Mouse (Mus musculus) ovary, postnatal 14 days (tissue): Measurements from ENCODE around the gene Prkce.

Experiments used
- DNase-seq: peaks from one replicate; pipeline ENCODE4 v3.0.0; 2022; ENCODE audit warnings: low spot score

Gene Prkce

GRCm38 (mm10) chr17:86371101-86371561 lies 203.5 kb downstream of the Prkce start:
- DNase-seq, result no peak

DNA sequence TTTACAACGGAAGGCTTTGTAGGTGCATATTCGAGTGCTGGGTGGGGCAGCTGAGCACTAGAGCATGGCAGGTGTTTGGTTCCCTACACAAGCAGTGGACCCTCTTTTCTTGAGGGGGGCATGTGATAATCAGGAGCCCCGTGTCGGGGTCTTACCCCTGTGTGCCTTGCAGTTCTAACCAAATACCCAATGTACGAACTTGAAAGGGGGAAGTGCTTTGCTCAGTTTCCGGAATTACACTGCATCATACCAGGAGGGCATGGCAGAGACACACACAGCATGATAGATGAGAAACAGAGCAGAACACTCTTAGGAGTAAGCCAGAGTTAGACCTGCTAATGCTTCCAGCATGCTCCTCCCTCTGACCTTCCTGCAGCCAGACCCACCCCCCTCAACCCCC lies 208.8 kb downstream of the Prkce start:
- no peak for DNase-seq

GRCm38 (mm10) chr17:86377863-86378262 lies 210.3 kb downstream of the Prkce start:
- no peak for DNase-seq

- no peak for DNase-seq
Observed at GRCm38 (mm10) chr17:86378611-86379010, 211.0 kb downstream of the Prkce start.

GRCm38 (mm10) chr17:86379405-86380137 lies 212.0 kb downstream of the Prkce start:
- DNase-seq, result no peak

DNA sequence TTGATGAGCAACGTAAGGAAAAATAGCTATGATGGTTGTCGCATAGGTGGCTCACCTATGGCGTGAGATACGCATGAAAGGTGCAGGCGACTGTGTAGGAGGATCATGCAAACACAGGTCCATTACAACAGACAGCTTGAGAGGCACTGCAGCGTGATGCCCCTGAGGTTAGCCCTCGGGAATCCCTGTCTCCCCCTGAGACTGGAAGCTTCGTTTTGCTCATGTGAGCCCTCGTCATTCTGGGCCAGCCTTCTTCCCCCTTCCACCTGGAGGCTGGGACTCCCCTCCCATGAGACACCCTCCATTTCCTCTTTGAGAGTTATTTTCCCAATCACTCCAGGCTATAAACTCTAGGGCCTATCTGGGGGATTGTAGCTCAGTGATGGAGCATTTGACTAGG lies 213.9 kb downstream of the Prkce start:
- no peak for DNase-seq

GRCm38 (mm10) chr17:86382885-86383284 lies 215.3 kb downstream of the Prkce start:
- no peak for DNase-seq

DNA sequence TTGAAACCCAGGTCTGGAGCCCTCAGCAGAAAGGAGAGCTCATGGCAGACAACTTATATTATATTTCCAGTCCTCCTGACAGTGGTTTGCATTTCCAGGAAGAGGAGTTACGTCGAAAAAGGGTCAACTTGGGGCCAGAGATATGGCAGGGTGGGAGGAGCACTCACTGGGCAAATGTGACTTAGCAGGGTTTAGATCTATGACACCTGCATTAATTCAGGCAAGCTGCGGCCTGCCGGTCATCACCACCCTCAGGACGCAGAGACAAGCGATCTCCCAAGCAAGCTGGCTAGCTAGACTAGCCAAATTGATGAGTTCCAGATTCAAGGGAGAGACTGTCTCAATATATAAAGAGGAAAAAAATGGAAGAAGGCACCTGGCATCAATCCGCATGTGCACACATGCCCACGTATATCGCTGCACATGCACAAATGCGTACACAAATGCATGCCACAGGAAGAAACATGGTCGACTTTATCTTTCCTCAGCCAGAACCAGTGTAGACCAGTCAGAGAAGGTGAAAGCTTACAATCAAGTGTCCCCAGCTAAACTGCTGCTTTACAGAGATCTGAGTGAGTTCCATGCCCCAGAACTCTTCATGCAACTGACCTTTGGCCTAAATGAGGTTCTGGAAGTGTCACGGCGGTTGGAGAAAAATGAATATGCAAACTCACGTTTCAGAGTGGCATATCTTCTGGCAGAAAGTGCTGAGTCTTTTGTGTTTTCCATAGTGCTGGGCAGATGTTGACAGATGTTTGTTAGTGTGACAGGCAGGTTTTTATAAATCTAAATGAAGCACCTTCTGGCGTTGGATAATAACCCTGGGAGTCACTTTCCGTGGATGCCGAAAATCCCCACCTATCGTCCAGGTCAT lies 216.4 kb downstream of the Prkce start:
- no peak for DNase-seq

- DNase-seq, result no peak
Observed at GRCm38 (mm10) chr17:86392475-86392874, 224.9 kb downstream of the Prkce start.

DNA sequence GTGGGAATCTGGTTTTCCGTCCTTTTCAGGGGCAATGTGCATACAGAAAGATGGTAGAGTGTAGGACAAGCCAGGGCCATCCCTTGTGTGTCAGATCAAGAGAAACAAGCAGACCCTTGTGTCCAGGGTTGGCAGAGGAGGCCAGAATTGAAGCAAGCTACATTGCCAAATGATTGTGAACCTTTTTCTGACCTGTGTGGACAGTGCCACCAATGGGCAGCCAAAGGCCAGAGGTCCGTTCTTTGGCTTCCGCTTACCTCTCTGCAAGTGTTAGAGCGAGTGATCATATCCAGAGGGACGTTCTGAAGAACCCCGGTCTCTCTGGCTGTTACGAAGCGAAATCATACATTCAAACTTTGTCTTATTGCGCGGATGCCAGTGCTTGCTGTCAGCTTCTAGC lies 225.6 kb downstream of the Prkce start:
- no peak for DNase-seq

- DNase-seq, result no peak
Observed at GRCm38 (mm10) chr17:86397097-86397496, 229.5 kb downstream of the Prkce start.

- DNase-seq, result no peak
Observed at GRCm38 (mm10) chr17:86397647-86398046, 230.1 kb downstream of the Prkce start.

GRCm38 (mm10) chr17:86398226-86398625 lies 230.6 kb downstream of the Prkce start:
- DNase-seq, result no peak

GRCm38 (mm10) chr17:86400032-86400431 lies 232.4 kb downstream of the Prkce start:
- DNase-seq, result no peak

DNA sequence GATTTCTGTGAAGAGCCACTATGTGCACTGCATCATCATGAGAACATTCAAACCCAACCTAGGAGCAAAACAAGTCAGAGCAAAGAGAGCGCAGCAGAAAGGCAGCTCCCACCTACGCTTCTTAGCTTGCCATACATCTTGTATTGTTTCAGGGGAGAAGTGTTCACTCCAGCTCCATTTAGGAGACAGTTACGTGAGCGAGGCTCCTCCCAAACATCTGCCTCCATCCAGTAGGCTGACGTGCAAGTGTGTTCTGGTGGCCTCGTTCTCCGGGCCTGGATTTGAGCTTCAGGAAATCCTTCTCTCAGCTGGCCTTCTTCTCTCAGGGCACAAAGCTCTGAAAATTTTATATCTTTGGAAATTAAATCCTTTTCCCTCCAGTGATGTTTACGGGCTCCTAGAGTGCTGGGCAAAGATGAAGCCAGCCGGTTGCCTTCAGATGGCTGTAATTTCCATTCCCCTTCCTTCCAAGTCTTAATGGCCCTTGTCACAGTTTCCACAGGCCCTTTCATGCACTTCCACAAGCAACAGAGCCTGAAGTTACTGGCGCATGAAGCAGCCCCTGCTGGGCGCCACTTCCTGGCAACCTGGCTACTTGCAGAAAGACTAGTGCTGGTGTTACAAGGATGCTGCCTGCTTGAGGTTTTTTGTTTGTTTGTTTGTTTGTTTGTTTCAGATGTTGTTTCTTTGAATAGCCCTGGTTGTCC lies 237.4 kb downstream of the Prkce start:
- no peak for DNase-seq

- no peak for DNase-seq
Observed at GRCm38 (mm10) chr17:86405644-86406043, 238.1 kb downstream of the Prkce start.

- DNase-seq, result no peak
Observed at GRCm38 (mm10) chr17:86407921-86408613, 240.5 kb downstream of the Prkce start.

GRCm38 (mm10) chr17:86408614-86409006 lies 241.0 kb downstream of the Prkce start:
- DNase-seq, result no peak

DNA sequence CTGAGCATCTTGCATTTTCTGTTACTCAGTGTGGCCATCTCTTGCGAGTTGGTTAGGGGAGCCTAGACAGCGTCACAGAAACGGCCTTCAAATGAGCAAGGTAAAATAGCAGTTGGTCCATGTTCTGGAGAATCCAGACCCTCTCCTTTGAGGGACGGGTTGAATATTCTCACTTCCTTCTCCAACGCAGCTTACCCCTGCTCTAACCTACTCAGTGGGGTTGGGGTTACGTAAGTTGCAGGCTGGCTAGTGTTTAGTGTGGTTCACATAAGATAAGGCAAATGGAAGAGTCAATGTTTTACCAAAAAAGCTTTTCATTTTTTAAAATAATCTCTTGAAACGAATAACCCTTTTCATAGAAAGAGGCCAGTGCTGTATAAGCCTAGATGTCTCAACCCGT lies 241.9 kb downstream of the Prkce start:
- DNase-seq, result no peak

GRCm38 (mm10) chr17:86410496-86410895 lies 242.9 kb downstream of the Prkce start:
- no peak for DNase-seq

- no peak for DNase-seq
Observed at GRCm38 (mm10) chr17:86412141-86412540, 244.6 kb downstream of the Prkce start.

- no peak for DNase-seq
Observed at GRCm38 (mm10) chr17:86414608-86415007, 247.0 kb downstream of the Prkce start.
